Mouse (Mus musculus) lung, embryonic 14.5 days (tissue): ENCODE results near the gene Stap2. TPM values are rescaled to one million over a fixed set of nuclear protein-coding genes. Genes with fewer than 3 reads are reported as not detected.

Experiments
- ATAC-seq: fragments of 200-750 bp; cut with Nextera tagmentation; 2 replicates; pipeline ENCODE4 v1.8.0; 2017; ENCODE audit warnings: mild to moderate bottlenecking, moderate TSS enrichment, moderate library complexity; ENCODE audit not compliant: insufficient read depth
- DNase-seq: peaks from one replicate; pipeline ENCODE4 v3.0.0-alpha.2; 2015
- H3K27ac ChIP-seq: fragments of 300-500 bp; sonication (generic); 2 replicates; pipeline ENCODE4 v1.5.1; 2014; ENCODE audit warnings: low read depth, mild to moderate bottlenecking, moderate library complexity
- H3K27me3 ChIP-seq: fragments of 300-500 bp; sonication (generic); 2 replicates; pipeline ENCODE4 v1.6.1; 2014; ENCODE audit warnings: low read length, control low read depth; ENCODE audit not compliant: insufficient read depth
- H3K36me3 ChIP-seq: fragments of 300-500 bp; sonication (generic); 2 replicates; pipeline ENCODE4 v1.6.1; 2014; ENCODE audit warnings: control low read depth; ENCODE audit not compliant: insufficient read depth
- H3K4me1 ChIP-seq: fragments of 300-500 bp; sonication (generic); 2 replicates; pipeline ENCODE4 v1.6.1; 2014; ENCODE audit warnings: antibody characterized with exemption, control low read depth; ENCODE audit not compliant: insufficient read depth
- H3K4me2 ChIP-seq: fragments of 300-500 bp; sonication (generic); 2 replicates; pipeline ENCODE4 v1.6.1; 2014; ENCODE audit warnings: mild to moderate bottlenecking
- H3K4me3 ChIP-seq: fragments of 300-500 bp; sonication (generic); 2 replicates; pipeline ENCODE4 v1.5.1; 2014; ENCODE audit warnings: low read depth, low read length
- H3K9ac ChIP-seq: fragments of 300-500 bp; sonication (generic); 2 replicates; pipeline ENCODE4 v1.6.1; 2014
- H3K9me3 ChIP-seq: fragments of 300-500 bp; sonication (generic); 2 replicates; pipeline ENCODE4 v1.6.1; 2016; ENCODE audit warnings: low read depth, low read length, control low read depth
- CTCF ChIP-seq: IDR thresholded peaks from 2 replicates; pipeline ENCODE4 v1.5.1; 2016; ENCODE audit warnings: antibody characterized with exemption, low read depth
- WGBS: fragments of 180-500 bp; shearing (Covaris S2); extraction: QIAGEN DNeasy Blood & Tissue Kit; methylation state at CpG from one replicate; pipeline ENCODE4 v1.1.7; 2014; 5-methylcytosine and 5-hydroxymethylcytosine counted together
- polyA plus RNA-seq: library from polyadenylated mRNA; unstranded; fragments of >200 nt; fragmentation: Nextera tagmentation; extraction: Ambion mirVana; gene quantifications from 2 replicates; pipeline ENCODE4 v1.2.1, GENCODE M21; 2014

Stap2 gene
- polyA plus RNA-seq, 1 experiment from 2014 or later, result 14.4 TPM

- WGBS, result 65% methylated on average over 5 of the region's 5 CpGs
- Histone ChIP-seq H3K4me1 (no peaks in the 10 kb centered on the region), H3K9me3 (no peaks in the 10 kb centered on the region), H3K36me3 (peaks cover 47% of the 10 kb centered on the region; the same call in 1 of the 2 replicates), H3K27me3 (no peaks in the 10 kb centered on the region), H3K9ac (no peak overlapping the region), H3K4me3 (no peak overlapping the region), H3K27ac (no peak overlapping the region), H3K4me2 (no peak overlapping the region)
- no peak for TF ChIP-seq CTCF
- ATAC-seq (no peak), DNase-seq (no peak)
These were observed 19.5 kb upstream of the Stap2 start for GRCm38 (mm10) chr17:56024931-56025330.

DNA sequence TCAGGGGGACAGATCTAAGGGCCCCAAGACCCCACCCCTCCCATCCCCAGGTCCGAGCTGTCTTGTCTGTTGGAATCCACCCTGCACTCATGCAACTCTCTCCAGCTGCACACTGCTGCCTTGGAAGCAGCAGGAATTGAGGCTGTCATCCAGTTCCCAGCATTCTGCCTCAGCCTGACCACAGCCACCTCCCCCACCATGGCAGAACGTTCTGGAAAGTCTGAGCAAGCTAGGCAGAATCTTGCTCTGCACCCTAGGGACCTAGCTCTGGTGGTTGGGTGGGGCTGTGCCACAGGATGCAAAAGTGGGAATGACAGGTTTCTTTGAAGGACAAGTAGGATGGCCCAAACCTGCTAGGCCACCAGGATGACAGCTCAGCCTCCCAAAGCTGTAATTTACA is 19.1 kb upstream of the Stap2 start:
- ATAC-seq, result no peak
- Histone ChIP-seq H3K4me1 (no peaks in the 10 kb centered on the region), H3K9me3 (no peaks in the 10 kb centered on the region), H3K27ac (no peak overlapping the region), H3K36me3 (peaks cover 47% of the 10 kb centered on the region), H3K27me3 (no peaks in the 10 kb centered on the region), H3K9ac (no peak overlapping the region), H3K4me3 (no peak overlapping the region), H3K4me2 (no peak overlapping the region)
- WGBS, result 54% methylated on average over 2 of the region's 2 CpGs
- TF ChIP-seq CTCF, result no peak
- DNase-seq, result no peak

DNA sequence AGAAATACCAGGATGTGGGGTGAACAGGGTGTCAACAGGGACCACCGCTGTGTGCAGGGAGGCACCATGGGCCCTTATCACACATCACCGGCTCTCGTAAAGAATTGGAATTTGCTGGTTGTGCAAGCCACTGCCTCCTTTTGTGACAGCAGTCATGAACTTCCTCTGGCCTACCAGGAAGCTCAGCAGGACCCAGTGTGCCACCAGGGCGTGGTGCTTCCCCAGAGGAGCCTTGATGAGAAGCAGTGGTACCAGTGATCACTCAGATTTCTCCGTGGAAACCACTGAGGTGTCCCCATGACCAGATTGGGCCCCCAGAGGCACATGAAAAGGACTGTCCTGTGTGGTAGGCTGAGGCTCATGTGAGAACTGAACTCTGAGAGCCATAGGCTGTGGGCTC is 18.0 kb upstream of the Stap2 start:
- Histone ChIP-seq H3K27me3 (no peaks in the 10 kb centered on the region), H3K4me2 (no peak overlapping the region), H3K9ac (no peak overlapping the region), H3K4me1 (no peaks in the 10 kb centered on the region), H3K36me3 (peaks cover 46% of the 10 kb centered on the region), H3K4me3 (no peak overlapping the region), H3K9me3 (no peaks in the 10 kb centered on the region), H3K27ac (no peak overlapping the region)
- TF ChIP-seq CTCF, result no peak
- 70% methylated on average over 5 of the region's 5 CpGs for WGBS
- ATAC-seq (no peak), DNase-seq (no peak)

DNA sequence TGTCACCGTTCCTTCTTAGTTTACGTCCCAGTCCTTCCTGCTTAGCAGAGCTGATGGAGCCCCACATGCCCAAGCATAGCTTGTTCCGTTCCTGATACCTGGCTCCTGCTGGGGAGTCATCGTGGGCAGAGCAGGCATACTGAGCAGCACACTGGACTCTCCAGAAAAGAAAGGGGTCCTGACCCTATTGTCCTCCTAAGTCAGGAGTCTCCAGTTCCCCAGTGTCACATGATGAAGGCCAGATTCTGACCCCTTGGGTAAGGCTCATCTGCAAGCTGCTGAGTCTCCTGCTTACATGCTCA is 17.6 kb upstream of the Stap2 start:
- Histone ChIP-seq H3K4me1 (no peaks in the 10 kb centered on the region), H3K27me3 (no peaks in the 10 kb centered on the region), H3K9me3 (no peaks in the 10 kb centered on the region), H3K4me3 (no peak overlapping the region), H3K4me2 (no peak overlapping the region), H3K36me3 (peaks cover 47% of the 10 kb centered on the region), H3K27ac (no peak overlapping the region), H3K9ac (no peak overlapping the region)
- no peak for TF ChIP-seq CTCF
- no peak for DNase-seq
- no peak for ATAC-seq
- 80% methylated on average over 4 of the region's 4 CpGs for WGBS

DNA sequence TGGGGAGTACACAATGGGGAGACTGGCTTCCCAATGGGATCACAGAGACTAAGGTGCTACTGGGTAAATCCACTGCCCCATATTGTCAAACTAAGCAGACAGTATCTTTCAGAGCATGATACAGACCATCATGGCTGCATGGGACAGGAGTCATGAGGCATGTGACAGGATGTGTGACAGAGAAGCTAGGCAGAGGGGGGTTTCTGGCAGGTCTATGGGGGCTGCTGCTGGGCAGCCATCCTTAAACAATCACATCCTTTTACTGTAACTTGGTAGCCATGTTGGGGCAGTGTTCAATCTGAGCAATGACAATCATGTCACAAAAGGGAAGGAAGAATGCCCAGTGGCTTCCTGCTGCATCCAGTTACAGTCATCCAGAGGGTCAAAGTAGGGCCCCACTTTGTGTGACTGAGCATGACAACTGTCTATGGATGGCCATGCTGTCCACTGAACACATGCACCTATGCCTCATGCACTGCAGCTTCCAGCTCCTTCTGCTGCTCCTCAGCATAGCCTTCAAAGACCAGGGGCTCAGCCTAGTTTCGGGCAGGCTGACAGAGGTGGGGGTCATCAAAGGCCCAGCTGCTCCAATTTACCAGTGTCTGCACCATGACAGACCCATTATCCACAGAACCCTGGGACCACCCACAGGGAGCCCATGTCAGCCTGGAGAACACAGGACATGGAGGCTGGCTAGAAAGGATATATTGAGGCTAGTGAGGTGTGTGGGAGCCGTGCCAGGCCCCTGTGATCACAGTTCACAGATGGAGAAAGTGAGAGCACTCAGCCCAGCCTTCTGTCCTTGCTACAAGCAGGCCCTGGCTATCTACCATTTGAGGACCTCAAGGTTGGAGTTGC is 17.0 kb upstream of the Stap2 start:
- H3K4me1 ChIP-seq, result no peaks in the 10 kb centered on the region
- no peaks in the 10 kb centered on the region for H3K9me3 ChIP-seq
- WGBS, result 69% methylated on average over 2 of the region's 2 CpGs
- no peaks in the 10 kb centered on the region for H3K27me3 ChIP-seq
- DNase-seq (no peak), ATAC-seq (no peak)
- H3K27ac ChIP-seq, result no peak overlapping the region
- H3K36me3 ChIP-seq, result peaks cover 48% of the 10 kb centered on the region
- TF ChIP-seq CTCF, result no peak
- no peak overlapping the region for H3K9ac ChIP-seq
- no peak overlapping the region for H3K4me3 ChIP-seq
- no peak overlapping the region for H3K4me2 ChIP-seq

- H3K36me3 ChIP-seq, result peaks cover 57% of the 10 kb centered on the region
- no peak for DNase-seq
- H3K4me2 ChIP-seq, result no peak overlapping the region
- H3K4me1 ChIP-seq, result no peaks in the 10 kb centered on the region
- TF ChIP-seq CTCF, result no peak
- H3K27ac ChIP-seq, result no peak overlapping the region
- H3K9ac ChIP-seq, result no peak overlapping the region
- WGBS, result 83% methylated on average over 4 of the region's 4 CpGs
- no peak for ATAC-seq
- no peaks in the 10 kb centered on the region for H3K9me3 ChIP-seq
- H3K4me3 ChIP-seq, result no peak overlapping the region
- no peaks in the 10 kb centered on the region for H3K27me3 ChIP-seq
These were observed 16.0 kb upstream of the Stap2 start for GRCm38 (mm10) chr17:56021161-56021910.

DNA sequence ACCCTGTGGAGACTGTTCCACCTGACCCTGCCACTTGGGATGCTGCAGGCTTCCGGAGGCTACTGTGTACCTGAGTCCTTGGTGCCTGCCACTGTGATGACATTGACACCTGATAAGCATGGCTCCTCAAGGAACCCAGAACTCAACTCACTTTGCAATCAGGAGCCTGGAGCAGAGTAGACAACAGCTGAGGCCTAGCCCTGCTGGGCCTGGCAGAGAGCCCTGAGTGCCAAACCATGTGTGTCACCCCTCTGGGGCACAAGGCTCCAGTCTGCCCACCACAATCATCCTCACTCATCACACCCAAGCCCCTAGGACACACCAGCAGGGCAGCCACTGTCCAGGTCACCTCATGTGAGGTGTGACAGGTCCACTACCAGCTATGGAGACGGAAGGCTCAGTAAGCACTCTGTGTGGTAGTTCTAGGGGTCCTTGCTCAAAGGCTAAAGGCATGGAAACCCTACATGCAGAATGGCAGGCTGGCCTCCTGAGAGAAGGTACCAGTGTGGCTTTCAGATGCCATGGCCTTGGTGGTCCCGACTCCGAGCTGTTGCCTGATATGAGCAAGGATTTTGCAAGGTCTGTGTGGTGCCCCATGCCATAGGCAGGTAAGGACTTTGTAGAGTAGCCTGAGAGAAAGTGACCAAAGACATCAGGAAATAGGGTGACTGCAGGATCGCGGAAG is 15.2 kb upstream of the Stap2 start:
- Histone ChIP-seq H3K4me1 (no peaks in the 10 kb centered on the region), H3K27ac (no peak overlapping the region), H3K36me3 (peaks cover 62% of the 10 kb centered on the region), H3K4me3 (no peak overlapping the region), H3K27me3 (no peaks in the 10 kb centered on the region), H3K9ac (no peak overlapping the region), H3K4me2 (no peak overlapping the region), H3K9me3 (no peaks in the 10 kb centered on the region)
- no peak for ATAC-seq
- 87% methylated on average over 6 of the region's 6 CpGs for WGBS
- no peak for DNase-seq
- no peak for TF ChIP-seq CTCF
